Mouse (Mus musculus) urinary bladder, postnatal 4 days (tissue): ENCODE measurements at regions not wholly inside any gene's neighbourhood (a gene's known extent, or its start where the extent isn't known, plus 50 kb on each side); places are given as distances from the start of the nearest gene placed in this dataset.
A peak's percentile ranks its signal among the peaks of the same experiment; 100 is the strongest.

Experiments
- DNase-seq, 2 experiments: peaks; one replicate each; pipeline ENCODE4 v3.0.0; 2021 to 2022; ENCODE audit warnings: low spot score in 2 of 2

- DNase-seq: no peak
Observed at GRCm38 (mm10) chr11:104038271-104038800, 71.8 kb downstream of the Arf2 start.

GRCm38 (mm10) chr11:104045216-104045615 lies 78.7 kb downstream of the Arf2 start:
- no peak for DNase-seq

- no peak for DNase-seq
Observed at GRCm38 (mm10) chr11:104051986-104052385, 80.7 kb upstream of the Crhr1 start.

- DNase-seq: peak in 1 of 2 experiments; percentile 52
Observed at GRCm38 (mm10) chr11:104053242-104053641, 79.4 kb upstream of the Crhr1 start.

- DNase-seq: no peak
Observed at GRCm38 (mm10) chr11:104055941-104056340, 76.7 kb upstream of the Crhr1 start.

GRCm38 (mm10) chr11:104057046-104057445 lies 75.6 kb upstream of the Crhr1 start:
- no peak for DNase-seq

- peak in 1 of 2 experiments; percentile 30 for DNase-seq
Observed at GRCm38 (mm10) chr11:104058600-104058999, 74.1 kb upstream of the Crhr1 start.

GRCm38 (mm10) chr11:104059085-104059484 lies 73.6 kb upstream of the Crhr1 start:
- DNase-seq: no peak

- no peak for DNase-seq
Observed at GRCm38 (mm10) chr11:104061361-104061760, 71.3 kb upstream of the Crhr1 start.

GRCm38 (mm10) chr11:104065181-104065580 lies 67.5 kb upstream of the Crhr1 start:
- no peak for DNase-seq

GRCm38 (mm10) chr11:104072591-104073183 lies 60.0 kb upstream of the Crhr1 start:
- no peak for DNase-seq

- no peak for DNase-seq
Observed at GRCm38 (mm10) chr11:104074763-104075162, 57.9 kb upstream of the Crhr1 start.

- DNase-seq: no peak
Observed at GRCm38 (mm10) chr11:104075394-104075793, 57.3 kb upstream of the Crhr1 start.

- DNase-seq: no peak
Observed at GRCm38 (mm10) chr11:104082083-104082482, 50.6 kb upstream of the Crhr1 start.
